Mouse (Mus musculus): ENCODE data around the gene Pbrm1.

Pbrm1 gene

DNA sequence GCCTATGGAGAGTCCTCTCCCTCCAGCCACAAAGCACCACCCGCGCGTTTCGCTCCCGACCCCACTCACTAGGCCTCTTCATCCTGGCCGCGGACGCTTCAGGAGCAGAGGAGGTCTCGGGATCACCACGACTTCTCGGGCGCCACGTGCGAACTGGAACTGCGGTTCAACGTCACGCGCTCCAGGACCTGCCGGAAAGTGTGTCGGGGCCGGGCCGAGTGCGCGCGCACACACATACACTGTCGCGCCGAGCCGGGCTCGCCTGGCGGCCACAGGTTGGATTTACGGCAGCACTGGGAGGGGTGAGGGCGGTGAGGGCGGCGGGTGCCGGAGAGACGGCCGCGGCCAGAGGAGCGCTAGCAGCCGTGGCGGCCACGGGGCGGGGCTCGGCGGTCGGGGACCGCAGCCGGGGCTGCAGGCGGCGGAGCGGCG is at the start of gene Pbrm1, which contains the start of gene Gnl3:
Gene Pbrm1, plus strand, starts transcription at position 279 of the 432 bp plus-strand sequence.
Gene Gnl3, minus strand, starts transcription at position 293 of the 432 bp plus-strand sequence.
- in situ Hi-C loops (cut with MboI, MseI), result loop anchor here (25.0 kb wide), 1 partner anchor 1143 kb away; the partner anchor contains the start of gene Ncoa4

DNA sequence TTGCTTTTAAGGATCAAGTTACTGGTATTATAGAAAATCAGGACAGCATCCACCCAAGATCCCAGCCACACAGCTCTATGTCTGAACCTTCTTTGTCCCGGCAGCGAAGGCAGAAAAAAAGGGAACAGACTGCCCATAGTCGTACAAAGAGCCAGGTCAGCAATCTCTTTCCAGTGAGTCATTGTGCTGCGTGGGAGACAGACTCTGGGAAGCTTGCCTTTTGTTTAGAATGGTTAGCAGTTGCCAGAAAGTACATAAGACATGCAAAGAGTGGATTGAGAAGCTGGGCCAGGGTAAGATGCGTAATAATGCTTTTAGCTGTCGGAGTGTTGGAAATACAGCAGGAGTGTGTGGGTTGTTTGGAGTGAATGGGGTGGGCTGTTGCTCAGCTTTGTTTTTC is 44.7 kb upstream of the Pbrm1 start:
- in situ Hi-C loops (cut with MboI, MseI), result no loop called here

DNA sequence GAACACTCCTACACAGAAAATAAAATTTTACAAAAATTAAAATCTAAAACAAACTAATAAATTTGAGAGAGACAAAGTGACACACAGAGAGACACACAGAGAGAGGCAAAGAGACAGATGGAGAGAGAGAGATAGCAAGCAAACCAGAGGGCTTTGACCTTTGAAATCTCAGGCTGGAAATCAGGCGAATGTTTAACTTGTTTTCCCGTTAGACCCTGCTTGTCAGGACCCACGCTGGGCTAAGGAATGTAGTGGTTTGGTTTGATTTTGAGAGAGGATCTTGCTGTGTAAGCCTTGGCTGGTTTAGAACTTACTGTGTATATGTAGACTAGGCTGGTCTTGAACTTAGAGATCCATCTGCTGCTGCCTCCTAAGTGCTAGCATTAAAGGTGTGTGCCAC is 42.7 kb upstream of the Pbrm1 start:
- in situ Hi-C loops (cut with MboI, MseI), result no loop called here

DNA sequence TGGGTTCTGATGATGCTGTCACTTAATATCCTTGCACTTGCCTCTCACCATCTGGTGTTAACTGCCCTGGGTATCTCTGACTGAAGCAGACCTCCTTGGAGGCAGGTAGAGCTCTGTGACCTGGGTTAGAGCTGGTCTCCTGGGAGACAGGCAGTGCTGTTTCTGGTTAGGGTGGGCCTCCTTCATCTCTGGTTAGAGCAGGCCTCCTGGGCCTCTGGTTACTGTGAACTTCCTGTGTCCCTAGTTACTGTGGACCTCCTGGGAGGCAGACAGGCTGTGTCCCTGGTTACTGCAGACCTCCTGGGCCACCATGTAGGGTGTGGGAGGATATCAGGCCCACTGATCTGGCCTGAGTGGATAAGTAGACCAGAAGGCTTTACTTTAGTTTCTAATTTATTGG is 22.5 kb upstream of the Pbrm1 start:
- in situ Hi-C loops (cut with MboI, MseI), result no loop called here

DNA sequence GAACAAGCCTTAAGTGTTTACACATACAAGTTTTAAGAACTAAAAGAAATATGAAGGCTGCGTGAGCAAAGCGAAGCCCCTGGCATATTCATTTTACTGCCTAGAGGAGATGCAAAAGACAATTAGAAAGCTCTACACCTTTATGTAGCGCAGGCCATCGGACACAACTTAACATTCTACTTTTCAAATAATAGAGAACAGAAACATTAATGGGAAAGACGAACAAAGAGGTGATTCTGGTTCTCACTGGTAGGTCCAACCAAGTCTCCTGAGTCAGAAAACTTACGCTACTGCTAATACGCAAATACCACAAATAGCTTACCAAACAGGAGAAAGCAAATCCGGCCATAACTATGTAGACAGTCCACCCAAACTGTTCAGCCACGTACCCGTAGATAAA is 18.6 kb upstream of the Pbrm1 start:
- in situ Hi-C loops (cut with MboI, MseI), result loop anchor here (25.0 kb wide), 1 partner anchor 1162 kb away; the partner anchor contains the start of gene Ncoa4

DNA sequence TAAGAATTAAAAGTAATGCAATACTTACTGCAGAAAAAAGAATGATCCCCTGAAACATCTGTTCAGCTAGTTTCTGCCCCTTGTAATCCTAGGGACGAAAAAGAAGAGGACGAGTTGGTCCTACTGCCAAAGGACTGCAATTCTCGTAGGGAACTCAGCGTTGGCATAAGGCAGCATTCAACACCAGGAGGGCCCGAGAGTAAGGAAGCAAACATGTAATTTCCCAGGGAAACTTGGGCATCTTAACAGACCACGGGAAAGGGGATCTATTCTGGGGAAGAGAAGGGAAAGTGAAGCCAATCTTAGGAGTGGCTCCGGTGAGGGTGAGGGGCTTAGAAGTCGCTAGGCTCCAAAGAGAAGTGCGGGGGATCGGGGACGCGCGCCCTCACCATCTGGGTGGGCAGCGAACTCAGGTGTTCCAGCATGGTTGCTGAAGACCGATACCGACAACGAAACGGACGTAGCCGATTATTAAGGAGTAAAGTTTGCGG is 18.1 kb upstream of the Pbrm1 start:
- in situ Hi-C loops (cut with MboI, MseI), result loop anchor here (25.0 kb wide), 1 partner anchor 1161 kb away; the partner anchor contains the start of gene Ncoa4

DNA sequence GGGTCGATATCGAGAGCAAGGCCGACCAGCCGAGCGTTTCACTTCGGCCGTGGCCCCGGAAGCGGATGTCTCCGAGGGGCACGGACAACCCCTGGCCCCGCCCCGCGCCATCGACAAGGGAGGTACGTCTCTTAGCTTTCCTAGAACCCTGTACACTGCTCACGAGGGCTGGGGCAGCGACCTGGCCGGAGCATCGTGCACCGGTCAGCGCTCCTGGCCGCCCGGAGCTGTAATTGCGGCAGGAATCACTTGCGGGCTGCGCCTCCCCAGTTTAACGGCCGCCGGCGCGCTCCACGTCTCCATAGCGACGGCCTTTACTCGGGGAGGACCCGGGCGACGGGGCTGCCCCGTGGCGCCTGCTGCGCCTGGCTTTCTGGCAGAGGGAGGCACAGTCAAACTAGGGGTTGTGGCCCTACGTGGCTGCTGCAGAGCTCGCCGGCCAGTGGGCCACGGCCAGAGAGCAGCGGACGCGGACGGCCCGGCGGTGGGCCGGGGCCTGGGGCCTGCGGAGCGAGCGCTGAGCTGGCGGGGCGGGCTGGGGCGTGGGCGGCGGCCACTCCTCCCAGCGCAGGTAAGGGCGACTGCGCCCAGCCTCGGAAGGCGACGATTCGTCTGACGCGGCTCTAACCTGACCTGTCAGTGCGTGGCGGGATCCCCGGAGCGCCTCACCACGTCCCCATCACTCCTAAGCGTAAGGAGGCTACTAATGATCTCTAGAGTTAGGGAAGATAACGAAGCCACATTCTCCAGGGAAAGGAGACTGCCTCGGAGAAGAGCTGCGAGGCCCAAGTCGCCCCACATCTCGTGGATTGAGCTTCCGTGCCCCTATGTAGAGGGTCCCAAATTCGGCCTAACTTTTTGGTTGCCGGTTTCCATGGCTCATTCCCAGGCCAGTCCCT is 17.4 kb upstream of the Pbrm1 start, which contains the start of the genes Glt8d1 and Spcs1:
Gene Glt8d1, plus strand, starts transcription at position 94 of the 899 bp plus-strand sequence.
Gene Spcs1, minus strand, starts transcription at position 366 of the 899 bp plus-strand sequence.
- in situ Hi-C loops (cut with MboI, MseI), result loop anchor here (25.0 kb wide), 1 partner anchor 1161 kb away; the partner anchor contains the start of gene Ncoa4

DNA sequence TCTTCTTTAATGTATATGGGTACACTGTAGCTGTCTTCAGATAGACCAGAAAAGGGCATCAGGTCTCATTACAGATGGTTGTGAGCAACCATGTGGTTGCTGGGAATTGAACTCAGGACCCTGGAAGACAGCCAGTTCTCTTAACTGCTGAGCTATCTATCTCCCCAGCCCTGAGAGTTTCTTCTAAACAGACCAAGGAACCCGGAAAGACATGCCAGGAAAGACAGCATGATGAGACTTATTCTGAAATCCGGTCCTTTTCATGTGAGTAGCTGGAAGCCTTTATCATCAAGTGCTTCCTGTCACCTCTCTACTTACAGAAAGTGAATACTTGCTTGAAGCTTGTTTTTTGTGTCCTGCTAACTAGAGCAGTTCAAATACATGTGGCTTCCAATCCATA is 14.4 kb upstream of the Pbrm1 start:
- in situ Hi-C loops (cut with MboI, MseI), result loop anchor here (25.0 kb wide), 1 partner anchor 1158 kb away; the partner anchor contains the start of gene Ncoa4

DNA sequence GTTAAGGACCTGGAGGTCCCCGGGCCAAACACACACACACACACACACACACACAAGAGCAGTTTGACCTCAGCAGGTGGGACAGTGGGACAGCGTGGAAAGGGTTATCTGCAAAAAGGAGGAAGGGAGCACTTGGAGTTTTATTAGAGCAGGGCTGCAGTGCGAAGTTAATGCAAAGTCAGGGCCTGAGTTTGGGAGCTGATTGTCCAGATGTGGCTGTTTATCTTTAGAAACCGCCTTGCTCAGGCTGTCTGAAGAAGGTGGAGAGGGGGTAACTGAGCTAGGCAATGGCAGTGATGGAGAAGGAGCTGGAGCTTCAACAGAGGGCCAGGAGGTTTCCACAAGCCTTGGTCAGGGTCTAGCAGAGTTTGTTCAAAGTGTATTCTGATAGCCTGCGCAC is 12.2 kb upstream of the Pbrm1 start:
- in situ Hi-C loops (cut with MboI, MseI), result loop anchor here (25.0 kb wide), 1 partner anchor 1156 kb away; the partner anchor contains the start of gene Ncoa4

DNA sequence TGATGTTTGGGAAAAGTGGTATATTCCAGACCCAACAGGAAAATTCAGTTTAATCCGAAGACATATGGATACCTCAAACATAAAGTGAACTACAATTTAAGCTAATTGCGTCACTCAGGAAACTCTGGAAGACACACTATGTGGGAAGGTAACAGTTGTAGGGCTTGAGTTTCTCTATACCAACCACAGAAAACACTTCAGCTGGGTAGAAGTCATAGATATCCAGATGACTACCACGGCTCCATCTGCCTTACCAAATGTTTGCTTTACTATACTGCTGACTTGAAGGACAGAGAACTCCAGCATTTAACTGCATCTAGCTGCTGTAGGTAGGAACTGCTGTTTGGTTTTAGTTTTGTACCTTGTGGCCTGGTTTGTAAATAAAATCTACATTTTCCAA is 7.3 kb upstream of the Pbrm1 start:
- in situ Hi-C loops (cut with MboI, MseI), result loop anchor here (25.0 kb wide), 1 partner anchor 1151 kb away; the partner anchor contains the start of gene Ncoa4

DNA sequence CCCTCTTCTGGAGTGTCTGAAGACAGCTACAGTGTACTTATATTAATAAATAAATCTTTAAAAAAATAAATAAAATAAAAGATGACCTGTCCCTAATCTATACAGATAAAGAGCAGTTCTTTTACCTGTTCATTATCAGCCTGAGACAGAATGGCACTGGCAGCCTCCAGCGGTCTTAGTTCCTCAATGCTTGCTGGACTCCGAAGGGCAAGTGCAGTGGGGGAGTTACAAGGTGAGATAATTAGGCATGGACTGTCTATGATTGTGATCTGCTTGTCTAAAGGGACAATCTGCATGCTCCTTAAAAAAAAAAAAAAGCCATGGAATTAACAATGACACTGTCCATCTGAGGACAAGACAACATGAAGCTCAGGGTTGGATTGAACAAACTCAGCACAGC is 5.0 kb upstream of the Pbrm1 start:
- in situ Hi-C loops (cut with MboI, MseI), result loop anchor here (25.0 kb wide), 1 partner anchor 1148 kb away; the partner anchor contains the start of gene Ncoa4

DNA sequence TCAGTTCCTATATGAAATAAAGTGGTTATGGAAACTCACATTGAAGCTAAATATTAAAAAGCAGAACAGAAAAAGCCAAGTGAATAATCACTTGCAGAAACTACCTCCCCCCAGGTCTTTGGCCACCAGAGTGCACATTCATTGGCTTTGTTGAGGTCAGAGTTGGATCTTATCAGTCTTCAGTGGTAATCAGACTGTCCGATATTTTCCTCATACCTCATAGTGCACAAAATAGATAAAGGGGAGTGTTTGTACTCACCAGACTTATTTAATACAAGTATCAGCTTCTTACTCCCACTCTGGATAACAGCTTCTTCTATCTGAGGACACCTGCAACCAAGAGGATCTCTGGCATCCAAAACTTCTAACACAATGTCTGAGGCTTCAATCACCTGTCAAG is 2.9 kb upstream of the Pbrm1 start:
- in situ Hi-C loops (cut with MboI, MseI), result loop anchor here (25.0 kb wide), 1 partner anchor 1146 kb away; the partner anchor contains the start of gene Ncoa4

DNA sequence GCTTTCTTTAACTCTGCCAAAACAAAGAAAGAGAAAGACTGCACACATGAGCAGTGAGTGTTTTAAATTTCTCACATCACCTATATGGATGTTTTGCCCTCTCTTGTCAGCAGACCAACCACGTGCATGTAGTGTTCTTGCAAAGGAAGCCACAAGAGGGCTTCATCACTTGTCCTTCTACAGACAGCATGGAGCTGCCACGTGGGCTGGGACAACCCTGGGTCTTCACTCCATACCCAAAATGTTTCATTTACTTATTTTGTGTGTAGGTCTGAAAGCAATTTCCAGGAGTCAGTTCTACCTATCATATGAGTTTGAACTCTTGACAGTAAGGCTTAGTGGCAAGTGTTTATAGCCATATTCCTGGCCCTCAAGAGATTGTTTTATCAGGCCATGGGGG is 1.1 kb upstream of the Pbrm1 start:
- in situ Hi-C loops (cut with MboI, MseI), result loop anchor here (25.0 kb wide), 1 partner anchor 1144 kb away; the partner anchor contains the start of gene Ncoa4

DNA sequence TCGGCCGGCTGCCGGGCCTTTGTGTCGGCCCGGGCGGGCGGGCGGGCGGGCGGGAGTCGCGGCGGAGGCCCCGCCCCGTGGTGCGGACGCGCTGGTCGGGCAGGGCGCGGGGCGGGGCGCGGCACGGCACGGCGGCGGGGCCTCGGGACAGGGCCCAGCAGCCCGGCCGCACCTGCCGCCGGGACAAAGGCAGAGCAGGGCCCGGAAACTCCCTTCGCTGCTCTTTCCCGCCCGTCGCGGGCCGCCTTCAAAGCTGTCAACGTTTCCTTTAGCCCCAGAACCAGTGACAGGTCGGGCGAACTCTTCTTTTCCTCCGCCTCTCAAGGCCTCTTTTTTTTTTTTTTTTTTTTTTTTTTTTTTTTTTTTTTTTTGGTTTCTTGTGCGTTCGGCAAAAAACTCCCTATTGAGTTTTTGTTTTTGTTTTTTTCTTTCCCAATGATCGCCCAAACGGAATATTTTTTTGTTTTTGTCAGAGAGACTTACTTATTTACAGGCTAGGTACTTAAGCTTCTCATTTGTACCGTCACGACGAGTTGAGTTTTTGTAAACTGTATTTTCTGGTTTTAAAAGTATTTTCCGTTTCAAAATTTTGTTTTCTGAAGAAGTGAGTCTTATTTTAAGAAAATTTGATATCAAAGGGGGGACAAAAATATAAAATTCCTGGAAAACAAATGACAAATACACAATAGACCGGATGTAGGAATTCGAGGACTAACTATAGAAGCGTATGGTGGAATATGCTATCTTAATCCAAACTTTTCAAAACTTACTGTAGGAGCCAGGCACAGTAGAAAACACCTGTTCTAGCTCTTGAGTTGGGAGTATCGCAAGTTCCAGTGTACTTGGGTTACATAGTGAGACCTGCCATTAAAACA is 630 bp downstream of the Pbrm1 start:
- in situ Hi-C loops (cut with MboI, MseI), result loop anchor here (25.0 kb wide), 1 partner anchor 1143 kb away; the partner anchor contains the start of gene Ncoa4

DNA sequence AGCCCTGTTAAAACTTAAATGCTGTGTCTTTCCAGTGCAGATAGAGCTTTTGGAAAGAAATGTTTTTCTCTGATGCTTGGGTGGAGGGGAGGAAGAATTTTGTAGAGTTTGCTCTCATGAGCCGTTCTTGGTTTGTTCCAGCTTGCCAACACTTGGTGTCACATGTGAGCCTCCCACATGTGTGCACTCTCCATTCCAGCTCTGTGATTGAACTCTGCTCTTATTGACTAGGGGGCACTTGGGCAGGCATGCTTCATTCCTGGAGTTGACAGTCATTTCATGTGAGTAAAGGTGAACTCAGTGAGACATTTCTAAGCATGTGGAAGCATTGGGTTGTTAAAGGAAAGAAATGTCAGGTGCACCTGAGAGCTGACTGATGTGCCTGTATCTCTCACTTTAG is 3.6 kb downstream of the Pbrm1 start:
- in situ Hi-C loops (cut with MboI, MseI), result loop anchor here (25.0 kb wide), 1 partner anchor 1140 kb away; the partner anchor contains the start of gene Ncoa4

DNA sequence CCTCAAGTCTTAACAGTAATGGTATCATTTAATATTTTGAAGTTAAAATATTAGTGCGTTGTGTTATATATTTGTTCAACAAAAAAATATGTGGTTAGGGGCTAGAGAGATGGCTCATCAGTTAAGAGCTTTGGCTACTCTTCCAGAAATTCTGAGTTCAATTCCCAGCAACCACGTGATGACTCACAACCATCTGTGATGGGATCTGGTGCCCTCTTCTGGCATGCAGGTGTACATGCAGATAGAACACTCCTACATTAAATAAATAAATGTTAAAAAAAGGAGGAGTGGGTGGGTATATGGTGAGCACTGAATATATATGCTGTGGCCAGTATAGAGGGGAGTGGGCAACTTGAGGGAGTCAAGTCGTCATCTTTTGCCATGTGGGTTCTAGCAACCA is 6.8 kb downstream of the Pbrm1 start:
- in situ Hi-C loops (cut with MboI, MseI), result no loop called here

DNA sequence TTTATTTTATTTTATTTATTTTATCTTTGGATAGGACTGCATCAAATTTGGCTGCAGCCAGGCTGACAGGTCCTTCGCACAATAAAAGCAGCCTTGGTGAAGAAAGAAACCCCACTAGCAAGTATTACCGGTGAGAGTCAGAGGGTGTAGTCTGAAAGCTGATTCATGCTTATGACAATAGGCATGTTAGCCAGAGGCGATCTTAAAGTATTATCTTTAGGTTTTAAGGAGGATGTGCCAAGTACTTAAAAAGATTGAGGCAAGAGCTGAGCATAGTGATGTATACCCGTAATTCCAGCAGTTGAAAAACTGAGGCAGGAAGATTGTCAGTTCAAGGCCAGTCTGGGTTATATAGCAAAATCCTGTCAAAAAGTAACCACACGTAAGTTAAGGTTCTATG is 26.4 kb downstream of the Pbrm1 start:
- in situ Hi-C loops (cut with MboI, MseI), result no loop called here

DNA sequence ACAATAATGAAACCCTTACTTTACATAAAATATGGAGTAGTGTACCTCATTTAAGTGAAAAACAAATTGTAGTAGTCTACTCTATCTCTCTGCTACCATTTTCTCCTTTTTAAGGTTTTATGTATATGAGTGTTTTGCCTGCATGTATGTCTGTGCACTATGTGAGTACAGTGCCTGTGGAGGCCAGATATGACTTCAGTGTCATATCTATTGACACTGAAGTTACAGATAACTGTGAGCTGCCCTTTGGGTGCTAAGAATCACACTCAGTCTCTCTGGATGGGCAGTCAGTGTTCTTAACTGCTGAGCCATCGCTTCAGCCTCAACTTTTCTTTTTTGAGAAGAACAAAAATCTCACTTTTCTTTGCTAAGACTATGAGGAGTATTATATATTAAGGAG is 26.9 kb downstream of the Pbrm1 start:
- in situ Hi-C loops (cut with MboI, MseI), result no loop called here

DNA sequence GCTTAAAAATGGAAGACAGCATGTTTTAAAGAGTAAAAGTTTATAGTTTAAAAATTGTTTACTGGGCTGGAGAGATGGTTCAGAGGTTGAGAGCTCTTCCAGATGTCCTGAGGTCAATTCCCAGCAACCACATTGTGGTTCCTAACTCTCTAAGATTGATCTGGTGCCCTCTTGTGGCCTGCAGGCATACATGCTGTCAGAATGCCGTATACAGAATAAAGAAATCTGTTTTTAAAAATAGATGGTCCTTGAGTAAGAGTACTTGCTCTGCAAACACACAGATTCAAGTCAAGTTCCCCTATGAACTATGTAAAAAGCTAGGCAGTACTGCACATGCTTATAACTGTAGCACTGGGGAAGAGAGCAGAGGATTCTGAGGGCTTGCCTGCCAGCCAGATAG is 43.3 kb downstream of the Pbrm1 start:
- in situ Hi-C loops (cut with MboI, MseI), result no loop called here

DNA sequence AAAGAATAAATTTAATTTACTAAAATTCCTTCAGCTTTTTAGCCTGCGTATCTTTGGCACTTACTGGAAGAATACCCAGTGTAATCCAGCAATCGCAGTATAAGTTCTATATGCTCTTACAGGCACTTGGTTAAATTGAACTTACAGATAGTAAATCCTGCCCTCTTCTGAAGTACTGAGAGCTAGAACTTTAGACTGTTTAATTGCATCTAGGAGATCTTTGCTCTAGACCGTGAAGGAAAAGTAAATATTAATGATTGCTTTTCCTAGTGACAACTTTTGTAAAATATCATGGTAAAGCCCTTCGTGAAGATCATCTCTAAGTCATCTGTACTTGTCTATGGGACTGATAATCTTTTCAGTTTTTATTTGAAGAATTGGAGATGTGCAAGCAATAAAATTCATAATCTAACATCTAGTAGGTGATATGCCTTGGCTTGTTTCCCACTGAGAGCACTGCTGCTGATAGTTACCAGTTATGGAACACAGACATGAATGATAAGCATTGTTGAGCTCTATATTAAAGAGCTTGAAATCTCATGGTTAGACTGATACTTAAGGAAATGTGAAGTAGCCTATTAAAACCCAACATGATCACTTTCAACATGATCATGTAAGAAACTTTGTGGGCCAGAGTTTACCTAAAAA is 50.3 kb downstream of the Pbrm1 start:
- in situ Hi-C loops (cut with MboI, MseI), result no loop called here

All from T-helper 2 cell (primary cell).